Mouse (Mus musculus): ENCODE measurements around the gene Taf12.

- TF ChIP-seq CTCF (IDR thresholded peaks at IDR 0.05; ENCODE audit: borderline replicate concordance, insufficient read depth, low read depth, low read length) (no peak), POLR2A (IDR thresholded peaks at IDR 0.05; ENCODE audit: borderline replicate concordance, insufficient read depth, low read length) (no peak)
Observed at GRCm38 (mm10) chr4:132309140-132309848, 35.1 kb downstream of the Taf12 start.
